ENCODE assay signal across 8 mouse cellular contexts in the genomic region with DNA sequence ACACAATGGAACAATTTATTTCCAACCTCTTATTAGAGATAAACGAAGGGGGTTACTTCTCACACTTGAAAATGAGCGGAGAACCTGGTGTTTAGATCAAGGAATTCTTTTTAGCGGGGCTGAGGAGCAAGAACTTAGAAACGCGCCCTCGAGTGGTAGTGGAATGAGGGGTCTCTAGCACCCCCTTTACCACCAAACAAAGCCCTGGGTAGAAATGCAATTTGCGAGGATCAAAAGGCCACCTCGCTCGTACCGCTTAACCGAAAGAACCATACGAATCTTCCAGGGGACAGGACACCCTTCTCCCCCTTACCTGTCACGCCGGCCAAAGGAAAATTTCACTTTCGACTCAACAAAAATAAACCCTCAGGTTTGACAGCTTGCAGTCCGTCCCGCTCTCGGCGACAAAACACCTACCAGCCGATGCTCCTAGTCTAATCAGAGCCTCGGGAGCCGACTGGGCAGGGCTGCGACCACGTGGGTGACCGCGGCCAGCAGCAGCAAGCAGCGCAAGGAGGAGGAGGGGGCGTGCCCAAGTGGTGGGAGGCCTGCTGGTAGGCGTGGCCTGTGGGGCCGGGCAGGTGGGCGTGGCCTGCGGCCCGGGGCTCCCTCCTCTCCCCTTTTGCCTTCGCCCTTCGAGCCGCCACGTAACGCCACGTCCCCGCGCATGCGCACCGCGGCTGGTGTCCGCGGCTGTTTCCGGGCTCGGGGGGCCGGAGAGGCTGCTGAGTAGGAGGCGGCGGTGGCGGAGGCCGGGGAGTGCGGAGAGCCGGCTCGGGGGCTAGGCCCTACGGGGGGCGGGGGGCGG. TPM values are rescaled to one million over a fixed set of nuclear protein-coding genes. Genes with fewer than 3 reads are reported as not detected.
DNase-seq lines count a peak whose midpoint lies in the region; ATAC-seq lines count a peak whose summit lies in the region.

A gene (plus strand): TSS at position 700 of the 808 bp plus-strand sequence.

- H3K27ac ChIP-seq in forebrain, embryonic 14.5 days (ENCODE audit: low read depth, low read length), result peak within 1 kb of the TSS; percentile 70
- H3K27ac ChIP-seq in neural tube, embryonic 15.5 days (replicated peaks), result peak within 1 kb of the TSS; percentile 87

- H3K9ac ChIP-seq in forebrain, embryonic 14.5 days (ENCODE audit: low read length), result peak within 1 kb of the TSS; percentile 92
- peak within 1 kb of the TSS; percentile 82 for H3K9ac ChIP-seq in neural tube, embryonic 15.5 days (replicated peaks)

- H3K36me3 ChIP-seq in forebrain, embryonic 14.5 days (ENCODE audit: control insufficient read depth, insufficient read depth, low read length), result no peaks in the 10 kb centered on the region
- no peaks in the 10 kb centered on the region for H3K36me3 ChIP-seq in neural tube, embryonic 15.5 days

- intact Hi-C loops in heart, postnatal 14 days (cut with DNase I), result no loop called here

- peaks cover 21% of the 10 kb centered on the region for H3K4me1 ChIP-seq in forebrain, embryonic 14.5 days (ENCODE audit: control insufficient read depth, insufficient read depth, low read length)
- peaks cover 40% of the 10 kb centered on the region for H3K4me1 ChIP-seq in neural tube, embryonic 15.5 days

- no peaks in the 10 kb centered on the region for H3K27me3 ChIP-seq in forebrain, embryonic 14.5 days (replicated peaks; ENCODE audit: control insufficient read depth, insufficient read depth, low read length)
- H3K27me3 ChIP-seq in neural tube, embryonic 15.5 days (replicated peaks), result no peaks in the 10 kb centered on the region

- peak; percentile 97 for DNase-seq in ES-CJ7 (ENCODE audit: low read depth, low spot score)
- DNase-seq in cerebellum, adult 11 months, result peak; percentile 99
- DNase-seq in forebrain, embryonic 14.5 days (ENCODE audit: low spot score), result peak; percentile 98
- peak; percentile 99 for DNase-seq in heart, postnatal 14 days
- DNase-seq in layer of hippocampus, adult 11-12 months (ENCODE audit: low spot score), result peak; percentile 98
- peak; percentile 99 for DNase-seq in lung, adult 18-20 months
- DNase-seq in testis, postnatal 14 days (ENCODE audit: low spot score), result peak; percentile 99

- peak; percentile 97 for ATAC-seq in forebrain, embryonic 14.5 days
- peak; percentile 97 for ATAC-seq in neural tube, embryonic 15.5 days (ENCODE audit: low FRiP score)

- 1% methylated on average over 51 of the region's 59 CpGs for WGBS in forebrain, embryonic 14.5 days
- WGBS in neural tube, embryonic 15.5 days, result under 1% methylated on average over 28 of the region's 59 CpGs

- H3K4me3 ChIP-seq in forebrain, embryonic 14.5 days (ENCODE audit: low read depth, low read length), result peak within 1 kb of the TSS; percentile 84
- H3K4me3 ChIP-seq in neural tube, embryonic 15.5 days (replicated peaks), result peak within 1 kb of the TSS; percentile 70

- H3K4me2 ChIP-seq in forebrain, embryonic 14.5 days (ENCODE audit: low read length), result peak within 1 kb of the TSS; percentile 72
- peak within 1 kb of the TSS; percentile 65 for H3K4me2 ChIP-seq in neural tube, embryonic 15.5 days

- H3K9me3 ChIP-seq in forebrain, embryonic 14.5 days (replicated peaks; ENCODE audit: control insufficient read depth, low read length), result no peaks in the 10 kb centered on the region
- H3K9me3 ChIP-seq in neural tube, embryonic 15.5 days (replicated peaks), result no peaks in the 10 kb centered on the region

RNA-seq across cellular contexts. Expression of the gene that starts here (rescaled TPM):
- polyA plus RNA-seq in forebrain, embryonic 14.5 days (2014; fragmentation: Nextera tagmentation; extraction: Ambion mirVana), result 30.1 and 32.0 TPM in 2 replicates
- total RNA-seq in heart, postnatal 14 days (2021), result 10 to 100 TPM; 36.8 to 38.2 TPM
- 36.5 and 37.9 TPM in 2 replicates for polyA plus RNA-seq in neural tube, embryonic 15.5 days (2015; fragmentation: Nextera tagmentation; extraction: Ambion mirVana)

Comparison
In these comparisons a context has a peak if more than half of its experiments do, and no peak if none do; other contexts are left out.
1. Peak in every context shown above with its lines: DNase-seq, ATAC-seq, H3K4me3 ChIP-seq and H3K27ac ChIP-seq.